In genomic region chr13:74305780-74306179, GRCm38 (mm10) we compare ENCODE assay signal across 20 mouse cellular contexts. TPM values are rescaled to one million over a fixed set of nuclear protein-coding genes. Genes with fewer than 3 reads are reported as not detected.
"Had no signal": no experiment of that assay in that cellular context is flagged by ENCODE, and none has a peak within 500 bp of the region (broad histone marks: within the 10 kb centered on the region; RNA-seq: fewer than 3 reads in every experiment).

No protein-coding gene starts in this region.

- DNase-seq: heart, postnatal 10 days; heart, postnatal 14 days; heart, postnatal 36 days; kidney, adult 11 months; kidney, adult 18-20 months; kidney, adult 2 months; kidney, adult 8-10 months; kidney, adult 9 months; kidney, postnatal 10 days; kidney, postnatal 14 days; kidney, postnatal 25 days; kidney, postnatal 36 days; kidney, postnatal 4 days; layer of hippocampus, adult 9-11 months; layer of hippocampus, postnatal 36 days had no signal

RNA-seq across cellular contexts. Expression of gene Lrrc14b, which starts 58.0 kb away (rescaled TPM):
- total RNA-seq: hematopoietic stem cell, adult 5-6 weeks; layer of hippocampus, adult 18-20 months; layer of hippocampus, adult 2 months; layer of hippocampus, postnatal 10 days; layer of hippocampus, postnatal 25 days; layer of hippocampus, postnatal 36 days had no signal
